Mouse (Mus musculus) bone marrow, adult 2 months (tissue): ENCODE measurements at regions not wholly inside any gene's neighbourhood (a gene's known extent, or its start where the extent isn't known, plus 50 kb on each side); places are given as distances from the start of the nearest gene placed in this dataset.

Experiments
- H3K27ac ChIP-seq: fragments of 200-500 bp; 2 replicates; pipeline ENCODE4 v1.5.1; 2012; ENCODE audit warnings: low read depth, mild to moderate bottlenecking, control low read depth, inconsistent platforms, low read length; ENCODE audit not compliant: control insufficient read depth, poor library complexity, insufficient read depth
- H3K4me1 ChIP-seq: fragments of 200-500 bp; 2 replicates; pipeline ENCODE4 v1.6.1; 2011; ENCODE audit warnings: low read length; ENCODE audit not compliant: control insufficient read depth, insufficient read depth
- H3K4me3 ChIP-seq: fragments of 200-500 bp; replicated peaks from 2 replicates; pipeline ENCODE3; 2011; ENCODE audit warnings: mild to moderate bottlenecking, low read depth, low read length, control low read depth; ENCODE audit not compliant: control insufficient read depth
- CTCF ChIP-seq: fragments of 200-500 bp; IDR thresholded peaks from 2 replicates; pipeline ENCODE4 v1.5.1; 2011; ENCODE audit warnings: low read length, control low read depth; ENCODE audit not compliant: control insufficient read depth, insufficient read depth
- POLR2A ChIP-seq: fragments of 200-500 bp; IDR thresholded peaks from 2 replicates; pipeline ENCODE4 v1.6.1; 2011; ENCODE audit warnings: low read depth, mild to moderate bottlenecking, control low read depth, low read length, borderline replicate concordance; ENCODE audit not compliant: control insufficient read depth
- WGBS: fragments of 180-500 bp; shearing (Covaris S2); methylation state at CpG from one replicate; pipeline ENCODE4 v1.1.7; 2018; 5-methylcytosine and 5-hydroxymethylcytosine counted together

DNA sequence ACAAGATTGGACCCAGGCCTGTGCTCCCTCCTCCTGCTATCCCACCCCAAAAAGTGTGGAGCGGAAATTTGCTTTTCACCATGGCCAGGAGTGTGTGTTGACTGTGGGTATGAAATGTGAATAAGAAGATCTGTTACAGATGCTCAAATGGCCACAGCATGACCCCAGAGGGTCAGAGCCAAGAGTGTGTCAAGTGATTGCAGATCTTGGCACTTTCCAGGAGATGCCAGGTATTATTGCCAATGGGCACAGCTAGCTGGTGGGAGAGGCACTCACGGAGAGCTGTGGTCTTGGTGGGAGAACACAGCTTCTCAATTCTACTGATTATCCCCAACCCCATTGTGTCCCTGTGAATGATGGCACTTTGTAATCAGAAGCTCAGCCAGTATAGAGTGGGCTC is 62.7 kb downstream of the Smim20 start:
- TF ChIP-seq POLR2A: no peak
- TF ChIP-seq CTCF: no peak
- Histone ChIP-seq H3K4me1 (no peaks in the 10 kb centered on the region), H3K27ac (no peak overlapping the region), H3K4me3 (no peak overlapping the region)
- 75% methylated on average over 2 of the region's 2 CpGs for WGBS

- Histone ChIP-seq H3K27ac (no peak overlapping the region), H3K4me1 (peaks cover 1% of the 10 kb centered on the region), H3K4me3 (no peak overlapping the region)
- WGBS: 44% methylated on average over 6 of the region's 6 CpGs
- TF ChIP-seq CTCF (no peak), POLR2A (no peak)
These were observed 69.8 kb downstream of the Smim20 start for GRCm38 (mm10) chr5:53336704-53337103.

GRCm38 (mm10) chr5:53337816-53338215 is 70.9 kb downstream of the Smim20 start:
- Histone ChIP-seq H3K27ac (no peak overlapping the region), H3K4me3 (no peak overlapping the region), H3K4me1 (peaks cover 1% of the 10 kb centered on the region)
- 0% methylated on average over 3 of the region's 3 CpGs for WGBS
- TF ChIP-seq POLR2A: no peak
- TF ChIP-seq CTCF: no peak

- TF ChIP-seq CTCF (no peak), POLR2A (no peak)
- 34% methylated on average over 8 of the region's 8 CpGs for WGBS
- H3K27ac ChIP-seq: no peak overlapping the region
- H3K4me3 ChIP-seq: no peak overlapping the region
- H3K4me1 ChIP-seq: no peaks in the 10 kb centered on the region
These were observed 78.3 kb downstream of the Smim20 start for GRCm38 (mm10) chr5:53345164-53345563.

GRCm38 (mm10) chr5:53346028-53346427 is 79.1 kb downstream of the Smim20 start:
- no peak overlapping the region for H3K27ac ChIP-seq
- WGBS: 72% methylated on average over 8 of the region's 8 CpGs
- TF ChIP-seq CTCF: no peak
- TF ChIP-seq POLR2A: no peak
- H3K4me3 ChIP-seq: no peak overlapping the region
- H3K4me1 ChIP-seq: no peaks in the 10 kb centered on the region

DNA sequence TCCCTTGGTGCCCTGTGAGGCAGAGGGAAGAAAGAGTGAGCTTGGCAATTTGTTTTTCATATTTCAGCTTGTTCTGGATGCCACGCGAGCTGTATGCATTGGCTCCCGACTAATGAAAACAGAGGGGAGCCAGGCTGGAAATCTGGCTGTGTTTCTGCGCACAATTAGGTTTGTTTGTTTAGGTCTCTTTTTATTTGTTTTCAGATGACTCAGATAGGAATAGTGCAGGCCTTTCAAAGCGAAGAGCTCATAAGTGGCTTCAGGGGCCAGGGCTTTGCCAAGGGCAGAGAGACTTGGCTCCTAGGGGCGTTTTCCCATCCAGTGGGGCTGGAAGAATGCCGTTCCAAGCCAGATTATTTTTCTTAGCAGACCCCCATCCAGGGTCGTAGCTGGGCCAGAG is 79.9 kb downstream of the Smim20 start:
- no peak for TF ChIP-seq CTCF
- no peak for TF ChIP-seq POLR2A
- H3K4me3 ChIP-seq: no peak overlapping the region
- 77% methylated on average over 8 of the region's 8 CpGs for WGBS
- no peaks in the 10 kb centered on the region for H3K4me1 ChIP-seq
- H3K27ac ChIP-seq: no peak overlapping the region

DNA sequence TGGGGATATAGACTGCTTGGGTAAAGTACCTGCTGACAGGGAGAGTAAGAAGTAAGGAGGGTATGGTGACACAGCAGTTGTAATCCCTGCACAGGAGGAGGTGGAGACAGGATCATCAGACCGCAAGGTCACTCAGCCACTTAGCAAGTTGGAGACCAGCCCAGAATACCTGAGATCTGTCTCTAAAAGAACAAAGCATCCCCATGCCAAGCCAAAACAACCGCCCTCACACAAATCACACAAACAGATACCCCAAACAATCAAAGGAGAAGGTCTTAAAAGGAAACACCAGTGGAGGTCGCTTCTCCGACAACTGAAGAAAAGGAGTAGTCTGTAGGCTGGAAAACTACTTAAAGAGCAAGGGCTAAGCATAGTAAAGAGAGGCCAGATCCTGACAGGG is 86.0 kb downstream of the Smim20 start:
- WGBS: 76% methylated on average over 4 of the region's 4 CpGs
- Histone ChIP-seq H3K27ac (no peak overlapping the region), H3K4me1 (no peaks in the 10 kb centered on the region), H3K4me3 (no peak overlapping the region)
- TF ChIP-seq POLR2A: no peak
- TF ChIP-seq CTCF: no peak

GRCm38 (mm10) chr5:53354296-53354695 is 87.4 kb downstream of the Smim20 start:
- Histone ChIP-seq H3K4me1 (no peaks in the 10 kb centered on the region), H3K27ac (no peak overlapping the region), H3K4me3 (no peak overlapping the region)
- 83% methylated on average over 3 of the region's 3 CpGs for WGBS
- TF ChIP-seq CTCF (no peak), POLR2A (no peak)

- WGBS: 1% methylated on average over 6 of the region's 6 CpGs
- Histone ChIP-seq H3K4me1 (no peaks in the 10 kb centered on the region), H3K4me3 (no peak overlapping the region), H3K27ac (no peak overlapping the region)
- TF ChIP-seq POLR2A (no peak), CTCF (peak; percentile 92)
These were observed 88.2 kb downstream of the Smim20 start for GRCm38 (mm10) chr5:53355069-53355468.

GRCm38 (mm10) chr5:53357086-53357608 is 90.3 kb downstream of the Smim20 start:
- no peaks in the 10 kb centered on the region for H3K4me1 ChIP-seq
- TF ChIP-seq POLR2A (no peak), CTCF (no peak)
- no peak overlapping the region for H3K27ac ChIP-seq

More at GRCm38 (mm10) chr5:53357086-53357608, 90.3 kb downstream of the Smim20 start:
- H3K4me3 ChIP-seq: no peak overlapping the region
- 64% methylated on average over 7 of the region's 7 CpGs for WGBS
